Mouse (Mus musculus) adrenal gland, postnatal 4 days (tissue): ENCODE measurements at regions not wholly inside any gene's neighbourhood (a gene's known extent, or its start where the extent isn't known, plus 50 kb on each side); places are given as distances from the start of the nearest gene placed in this dataset.
"Not testable (repeated sequence)": the region's sequence is repeated elsewhere in the genome, so short reads cannot be mapped to it uniquely, and the experiment has no call there.

Source experiments
- DNase-seq, 2 experiments: peaks; one replicate each; pipeline ENCODE4 v3.0.0; 2021 to 2022; ENCODE audit warnings: low spot score in 2 of 2, mixed read lengths in 2 of 2

DNA sequence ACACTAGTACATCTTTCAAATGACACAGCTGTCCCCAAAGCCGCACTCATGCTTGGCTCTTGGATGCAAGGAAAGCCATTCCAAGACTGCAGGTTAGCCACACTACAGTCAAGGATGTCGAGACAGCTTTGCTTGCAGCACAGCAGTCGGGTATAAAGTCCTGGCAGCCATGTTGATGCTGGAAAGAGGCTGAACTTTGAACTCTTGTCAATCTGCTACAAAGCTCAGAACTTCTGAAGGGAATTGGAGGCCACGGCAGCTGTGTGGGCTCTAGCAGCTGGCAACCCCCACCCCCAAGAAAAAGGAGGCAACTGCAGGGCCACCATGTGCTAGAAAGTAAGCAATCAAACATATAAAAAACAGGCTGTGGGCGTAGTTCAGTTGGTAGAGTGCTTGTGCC lies 90.0 kb upstream of the Zcchc2 start:
- no peak for DNase-seq

DNA sequence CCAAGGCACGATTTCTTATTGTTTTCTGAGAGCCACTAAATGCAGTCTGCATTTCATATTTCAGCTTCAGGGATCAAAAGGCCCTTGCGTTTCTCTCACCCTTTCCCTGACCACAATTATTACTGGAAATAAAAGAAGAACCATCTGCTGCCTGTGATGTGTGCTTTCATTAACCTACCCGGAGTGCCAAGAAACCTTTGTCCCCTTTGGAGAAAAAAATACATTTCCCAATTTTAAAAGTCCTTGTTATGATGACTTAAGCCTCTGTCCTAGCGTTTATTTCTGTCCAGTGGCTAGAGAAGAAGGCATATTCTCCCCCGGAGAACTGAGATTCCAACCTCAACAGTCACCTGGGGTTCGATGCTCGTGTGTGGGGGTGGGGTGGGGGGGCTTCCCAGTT lies 89.3 kb upstream of the Zcchc2 start:
- DNase-seq, result no peak

DNA sequence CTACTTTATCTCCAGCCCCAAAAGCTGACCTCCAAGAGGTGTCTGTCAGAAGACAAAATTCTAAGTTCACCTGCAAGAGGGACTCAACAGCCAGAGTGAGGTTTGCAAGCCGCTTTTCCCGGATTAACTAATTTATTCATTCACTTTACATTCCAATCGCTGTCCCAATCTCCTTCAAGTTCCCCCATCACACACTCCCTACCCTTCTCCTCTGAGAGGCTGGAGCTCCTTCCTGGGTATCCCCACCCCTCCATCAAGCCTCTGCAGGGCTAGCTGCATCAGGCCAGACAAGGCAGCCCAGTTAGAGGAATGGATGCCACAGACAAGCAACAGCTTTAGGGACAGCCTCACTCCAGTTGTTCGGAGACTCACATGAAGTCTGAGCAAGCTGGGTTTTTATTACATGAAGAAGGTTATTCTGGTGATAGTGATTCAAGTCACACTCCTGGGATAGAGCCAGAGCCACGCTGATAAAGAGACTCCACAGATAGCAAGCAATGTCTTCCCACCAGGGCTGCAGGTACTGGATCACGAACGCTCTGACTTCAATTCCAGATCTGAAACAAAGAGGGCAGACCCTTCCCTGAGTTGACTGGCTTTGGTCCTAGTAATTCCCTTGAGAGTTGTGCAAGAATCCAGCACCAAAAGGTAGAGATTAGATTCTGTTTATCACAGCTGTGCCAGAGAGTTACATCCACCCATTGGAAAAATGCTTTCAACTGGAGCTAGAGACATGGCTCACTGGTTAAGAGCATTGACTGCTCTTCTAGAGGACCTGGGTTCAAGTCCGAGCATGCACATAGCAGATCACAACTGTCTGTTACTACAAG lies 86.7 kb upstream of the Zcchc2 start:
- DNase-seq, result no peak

DNA sequence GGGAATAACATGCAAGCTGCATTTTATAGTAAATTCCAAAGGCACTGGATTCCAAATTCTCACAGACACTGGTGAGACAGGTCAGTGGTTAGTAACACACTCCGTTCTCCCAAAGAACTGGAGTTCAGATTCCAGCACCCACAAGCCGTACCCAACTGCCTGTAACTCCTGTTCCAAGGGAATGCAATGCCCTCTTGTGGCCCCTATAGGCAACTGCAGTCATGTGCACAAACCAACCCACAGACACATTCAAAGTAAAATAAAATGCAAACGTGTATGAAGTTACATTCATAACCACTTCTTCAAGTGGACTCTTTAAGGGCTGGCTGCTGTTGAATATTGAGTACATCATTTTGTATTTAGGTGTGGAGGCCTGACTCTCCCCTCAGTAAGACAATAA lies 85.5 kb upstream of the Zcchc2 start:
- DNase-seq, result no peak

DNA sequence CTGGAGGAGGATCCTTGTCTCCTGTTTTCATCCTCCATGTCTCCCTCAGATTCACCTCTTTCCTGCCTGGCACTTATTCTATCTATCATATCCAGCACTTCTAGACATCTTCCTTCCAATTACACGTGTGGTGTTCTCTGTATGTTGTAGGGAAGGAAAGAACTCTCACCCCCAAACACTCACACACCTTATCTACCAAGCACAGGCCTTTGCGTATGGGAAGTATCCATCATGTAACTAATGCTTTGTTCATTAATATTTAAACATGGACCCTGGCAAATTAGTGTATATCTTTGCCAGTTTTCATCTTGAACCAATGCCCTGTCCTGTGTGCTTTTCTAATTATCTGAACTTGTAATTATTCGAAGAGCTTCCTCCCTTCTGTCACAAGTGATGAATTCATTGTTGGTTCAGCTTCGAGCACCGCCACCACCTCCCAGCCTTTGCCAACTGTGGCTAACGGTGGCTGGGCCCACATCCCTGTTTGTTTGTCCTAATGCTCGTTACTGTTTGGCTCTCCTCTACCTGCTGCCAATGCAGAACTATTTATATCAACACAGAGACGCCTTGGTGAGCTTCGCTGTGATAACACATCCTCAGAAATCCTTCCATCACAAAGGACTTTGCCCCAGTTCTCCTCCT lies 84.3 kb upstream of the Zcchc2 start:
- DNase-seq, result no peak

DNA sequence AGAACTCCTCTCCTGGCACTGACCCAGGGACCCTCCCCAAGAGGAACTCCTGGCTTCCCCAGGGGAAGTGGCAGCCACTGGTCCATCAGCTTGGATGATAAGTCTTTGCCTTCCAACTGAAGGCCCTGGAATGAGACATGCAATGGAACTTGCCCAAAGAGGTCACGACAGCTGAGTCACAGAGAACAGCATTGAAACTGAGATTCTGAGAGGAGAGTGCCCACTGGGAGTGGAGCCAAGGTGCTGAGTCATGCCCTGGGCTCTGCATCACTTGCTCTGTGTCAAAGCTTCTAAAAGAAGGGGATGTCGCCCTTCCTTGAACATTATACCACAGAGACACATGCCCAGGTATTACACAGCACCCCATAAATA lies 83.8 kb upstream of the Zcchc2 start:
- DNase-seq, result peak; percentile 45 to 64

DNA sequence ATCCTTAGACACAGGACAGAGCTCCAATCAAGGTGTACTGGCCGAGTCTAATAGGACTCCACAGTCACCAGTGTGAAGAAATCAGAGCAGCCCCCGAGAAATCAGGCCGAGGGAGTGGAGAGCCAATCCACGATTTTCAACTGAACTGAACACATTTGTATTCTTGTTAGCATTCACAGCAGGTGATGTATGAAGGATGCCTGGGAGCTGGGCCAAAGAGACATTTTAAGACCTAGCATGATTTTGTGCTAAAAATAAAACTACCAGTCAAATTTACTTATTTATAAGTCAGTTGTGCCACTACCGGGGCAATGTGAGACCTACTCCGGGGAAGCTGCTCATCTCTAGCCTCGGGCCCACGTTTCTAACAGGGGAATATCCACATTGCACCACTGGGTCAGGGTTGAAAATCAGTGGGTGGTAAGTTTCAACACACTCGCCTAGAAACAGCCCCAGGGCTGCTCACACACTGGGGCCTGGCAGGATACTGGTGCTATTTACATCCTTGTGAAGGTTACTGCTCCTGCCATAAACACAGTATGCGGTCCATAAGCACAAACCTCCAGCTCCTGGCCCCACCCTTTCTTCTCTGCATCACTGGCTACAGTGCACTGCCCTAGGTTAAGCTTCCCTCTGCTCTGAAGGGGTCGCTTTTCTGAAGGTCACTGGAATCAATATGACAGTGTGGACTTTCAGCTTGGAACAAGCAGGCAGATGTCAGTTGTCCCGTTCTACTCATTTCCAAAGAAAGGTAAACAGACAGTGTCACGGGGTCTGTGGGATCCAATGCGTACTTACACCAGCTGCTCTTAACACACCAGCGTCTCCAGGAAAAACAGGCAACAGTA lies 82.0 kb upstream of the Zcchc2 start:
- DNase-seq, result no peak

DNA sequence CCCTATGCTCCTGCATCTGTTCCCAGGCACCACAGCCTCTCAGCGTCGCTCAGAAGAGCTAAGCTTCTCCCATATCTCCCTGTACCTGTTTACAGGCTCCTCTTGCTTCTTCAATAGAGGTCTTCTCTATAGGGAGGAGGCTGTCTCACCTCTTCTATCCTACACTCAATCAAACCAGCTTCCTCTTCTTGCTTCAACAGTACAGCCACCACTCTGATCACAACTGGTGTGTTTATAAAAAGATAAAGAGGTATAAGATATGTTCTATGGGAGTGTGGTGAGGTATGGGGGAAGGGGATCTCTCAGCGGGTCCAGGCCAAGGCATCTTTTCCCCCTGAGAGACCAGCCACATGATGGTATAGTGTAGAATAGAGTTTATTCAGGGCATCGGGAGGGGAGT lies 81.1 kb upstream of the Zcchc2 start:
- no peak for DNase-seq

DNA sequence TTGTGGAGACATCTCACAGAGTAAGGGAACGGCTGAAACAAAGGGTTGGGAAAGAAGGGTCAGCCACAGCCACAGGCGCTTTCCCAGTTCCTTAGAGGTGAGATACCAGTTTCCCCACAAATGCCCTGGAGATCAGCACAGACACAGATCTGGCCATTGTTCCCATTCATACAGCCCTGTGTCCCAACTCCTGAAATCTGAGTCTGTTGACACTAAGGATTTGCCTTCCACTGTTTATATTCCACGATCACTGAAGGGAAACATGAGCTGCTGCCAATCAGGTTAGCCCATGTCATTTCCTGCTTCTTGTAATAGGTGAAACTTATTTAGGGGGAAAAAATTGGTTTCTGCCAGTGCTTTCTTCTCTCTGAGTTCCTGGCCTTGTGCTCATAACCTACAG lies 78.5 kb upstream of the Zcchc2 start:
- no peak for DNase-seq

DNA sequence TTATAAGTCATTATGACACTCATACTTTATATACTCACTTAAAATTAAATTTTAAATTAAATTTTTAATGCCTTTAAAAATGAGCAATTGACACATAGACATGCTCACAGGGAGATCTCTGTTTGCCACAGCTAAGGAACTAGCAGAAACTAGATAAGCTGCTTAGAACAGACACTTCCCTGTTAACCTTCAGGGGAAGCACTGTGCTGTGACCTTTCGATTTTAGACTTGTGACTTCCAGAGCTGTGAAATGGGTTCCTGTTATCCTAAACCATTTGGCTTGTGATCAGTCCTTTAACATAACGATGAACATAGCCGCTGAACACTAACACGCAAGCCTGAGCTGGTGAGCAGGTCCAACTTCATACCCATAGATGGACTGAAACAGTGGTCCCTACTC lies 68.4 kb upstream of the Zcchc2 start:
- no peak for DNase-seq

DNA sequence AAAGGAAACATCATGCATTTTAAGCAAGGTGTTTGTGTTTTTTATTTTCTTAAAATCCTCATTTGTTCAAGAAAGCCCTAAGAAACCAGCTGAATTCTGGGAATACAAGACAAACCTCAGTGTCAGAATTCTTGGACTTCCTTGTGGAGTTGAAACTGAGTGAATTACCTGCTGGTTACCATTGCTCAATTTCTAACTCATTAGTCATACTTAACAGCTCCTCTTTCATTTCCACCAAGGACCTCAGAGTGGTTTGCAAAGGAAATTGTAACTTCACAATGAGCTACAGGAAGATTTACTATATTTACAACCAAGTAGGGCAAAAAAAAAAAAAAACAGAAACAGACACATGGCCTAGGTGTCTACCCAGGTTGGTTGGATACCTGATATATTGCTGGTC lies 67.6 kb upstream of the Zcchc2 start:
- no peak for DNase-seq

DNA sequence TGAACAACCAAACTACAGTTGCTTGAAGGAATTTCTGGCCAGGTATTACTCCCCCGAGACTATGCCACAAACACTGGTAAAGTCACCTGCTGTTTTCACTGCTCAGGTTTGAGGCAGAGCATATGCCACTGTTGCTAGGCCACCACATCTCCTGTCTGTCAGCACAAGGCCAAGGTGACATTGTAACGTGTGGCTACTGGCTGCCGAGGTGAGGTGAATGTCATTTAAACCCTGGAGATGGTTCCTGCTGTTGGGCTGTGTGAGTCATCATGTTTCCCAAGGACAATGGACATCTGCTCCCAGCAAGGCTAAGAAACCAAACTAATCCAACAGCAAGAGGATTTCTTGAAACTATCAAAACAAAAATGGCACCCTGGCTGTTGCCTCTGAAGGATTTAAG lies 67.2 kb upstream of the Zcchc2 start:
- no peak for DNase-seq

DNA sequence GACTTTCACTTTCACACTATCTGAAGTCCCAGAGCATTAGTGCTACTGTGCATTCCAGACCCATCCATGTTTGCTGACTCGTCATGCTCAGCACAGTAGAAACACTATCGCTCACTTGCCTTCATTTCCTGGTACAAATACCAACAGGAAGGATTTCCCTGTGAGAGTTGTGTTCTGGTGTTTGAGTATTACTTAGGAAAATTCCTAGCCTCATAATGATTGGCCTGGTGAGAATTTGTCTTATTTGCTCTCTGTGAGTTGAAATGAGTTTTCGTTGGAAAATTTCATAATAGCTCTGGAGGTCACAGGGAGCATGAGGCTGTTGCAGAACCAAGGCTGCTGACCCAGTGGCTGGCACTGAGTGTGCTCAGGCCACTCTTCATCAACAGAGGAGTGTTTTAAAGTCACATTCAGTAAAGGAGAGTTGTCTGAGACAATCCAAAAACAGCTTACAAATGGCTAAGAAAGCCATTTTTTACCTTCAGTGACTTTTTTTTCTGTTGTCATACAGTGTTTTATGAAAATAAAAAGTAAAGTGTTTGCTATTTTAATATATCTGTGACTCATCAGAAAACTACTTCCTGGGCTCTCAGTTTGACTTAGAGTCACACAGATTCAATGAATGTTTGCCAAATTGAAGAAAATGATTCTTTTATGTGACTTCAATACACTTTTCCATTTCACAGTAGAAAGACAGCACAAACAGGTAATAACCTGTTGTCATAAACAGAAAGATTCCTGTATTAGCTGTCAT lies 64.4 kb upstream of the Zcchc2 start:
- DNase-seq, result no peak

DNA sequence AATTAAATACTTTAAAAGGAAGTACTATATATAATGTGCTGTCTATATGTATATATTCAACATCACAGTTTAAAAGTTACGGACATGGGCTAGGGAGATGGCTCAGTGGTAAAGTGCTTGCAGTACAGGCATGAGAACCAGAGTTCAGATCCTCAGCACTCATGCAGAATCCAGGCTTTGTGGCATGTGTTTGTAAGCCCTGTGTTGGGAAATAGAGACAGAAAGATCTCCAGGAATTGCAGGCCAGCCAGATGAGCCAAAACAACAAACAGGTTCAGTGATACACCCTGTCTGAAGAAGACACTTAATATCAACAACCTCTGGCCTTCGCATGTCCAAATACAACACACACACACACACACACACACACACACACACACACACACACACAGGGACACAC lies 63.3 kb upstream of the Zcchc2 start:
- DNase-seq, result no peak

DNA sequence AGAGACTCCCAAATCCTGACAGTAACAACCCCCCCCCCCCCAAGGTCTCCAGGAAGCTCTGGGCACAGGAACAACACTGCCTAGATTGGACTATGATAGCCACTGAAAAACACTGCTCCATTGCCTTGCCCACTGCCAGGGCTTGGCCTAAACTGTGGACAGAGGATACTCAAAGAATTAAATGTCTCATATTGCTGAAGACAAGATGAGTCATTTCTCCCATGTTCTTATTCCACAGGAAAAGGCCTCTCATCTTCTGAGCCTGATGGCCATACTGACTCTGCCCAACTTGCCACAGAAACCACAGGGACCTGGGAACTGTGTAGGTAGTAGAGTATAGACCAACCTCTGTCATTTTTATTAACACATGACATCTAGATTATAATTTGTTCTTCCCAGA lies 59.4 kb upstream of the Zcchc2 start:
- no peak for DNase-seq

DNA sequence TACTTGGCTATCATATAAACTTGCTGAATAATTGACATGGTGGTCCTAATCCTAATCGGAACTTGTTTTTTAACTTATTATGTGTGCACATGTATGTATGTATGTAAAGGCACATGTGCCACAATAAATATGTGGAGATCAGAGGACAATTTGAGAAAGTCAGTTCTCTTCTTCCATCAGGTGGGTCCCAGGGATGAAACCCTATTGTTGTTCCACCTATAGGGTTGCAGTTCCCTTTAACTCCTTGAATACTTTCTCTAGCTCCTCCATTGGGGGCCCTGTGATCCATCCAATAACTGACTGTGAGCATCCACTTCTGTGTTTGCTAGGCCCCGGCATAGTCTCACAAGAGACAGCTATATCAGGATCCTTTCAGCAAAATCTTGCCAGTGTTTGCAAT lies 56.0 kb upstream of the Zcchc2 start:
- not testable (repeated sequence) for DNase-seq
